Mouse (Mus musculus) E14TG2a.4 (cell line): ENCODE results near the gene Klra17.
"Not testable (repeated sequence)": the region's sequence is repeated elsewhere in the genome, so short reads cannot be mapped to it uniquely, and the experiment has no call there.

ENCODE experiments used
- H3K27me3 ChIP-seq: 2 replicates; pipeline ENCODE4 v1.6.1; 2014; ENCODE audit warnings: low read length, control low read depth; ENCODE audit not compliant: insufficient read depth
- H3K36me3 ChIP-seq: 2 replicates; pipeline ENCODE4 v1.6.1; 2014; ENCODE audit warnings: low read length, control low read depth; ENCODE audit not compliant: insufficient read depth
- H3K4me1 ChIP-seq: replicated peaks from 2 replicates; pipeline ENCODE4 v1.6.1; 2014; ENCODE audit warnings: low read depth, low read length, control low read depth
- H3K4me3 ChIP-seq: replicated peaks from 2 replicates; pipeline ENCODE4 v1.5.1; 2014; ENCODE audit warnings: mild to moderate bottlenecking, low read length
- H3K9me3 ChIP-seq: 2 replicates; pipeline ENCODE4 v1.6.1; 2014; ENCODE audit warnings: low read length, control low read depth
- CTCF ChIP-seq: conservative IDR thresholded peaks from 2 replicates; pipeline ENCODE4 v1.5.1; 2014; ENCODE audit warnings: low read length
- NANOG ChIP-seq: IDR thresholded peaks from 2 replicates; pipeline ENCODE4 v1.6.1; 2014; ENCODE audit warnings: borderline replicate concordance, low read length, mixed read lengths
- POU5F1 ChIP-seq: IDR thresholded peaks from 2 replicates; pipeline ENCODE4 v1.6.1; 2014; ENCODE audit warnings: low read length, borderline replicate concordance

Klra17 gene

GRCm38 (mm10) chr6:129876549-129876948, at the start of gene Klra17:
TSS of gene Klra17 (minus strand) at chr6:129876672.
- TF ChIP-seq CTCF = no peak
- no peak for TF ChIP-seq POU5F1
- no peak for TF ChIP-seq NANOG

GRCm38 (mm10) chr6:129917476-129917946, 41.0 kb upstream of the Klra17 start, which contains the start of gene Klra5:
TSS of gene Klra5 (minus strand) at chr6:129917650.
- not testable (repeated sequence) for H3K4me1 ChIP-seq, H3K27me3 ChIP-seq, H3K36me3 ChIP-seq, H3K4me3 ChIP-seq
- peaks cover 47% of the 10 kb centered on the region for H3K9me3 ChIP-seq

More at GRCm38 (mm10) chr6:129876549-129876948, at the start of gene Klra17:
- H3K4me1 ChIP-seq = no peaks in the 10 kb centered on the region
- no peaks in the 10 kb centered on the region for H3K27me3 ChIP-seq
- no peak within 1 kb of the TSS for H3K4me3 ChIP-seq
- no peaks in the 10 kb centered on the region for H3K36me3 ChIP-seq
- H3K9me3 ChIP-seq = peaks cover 9% of the 10 kb centered on the region

DNA sequence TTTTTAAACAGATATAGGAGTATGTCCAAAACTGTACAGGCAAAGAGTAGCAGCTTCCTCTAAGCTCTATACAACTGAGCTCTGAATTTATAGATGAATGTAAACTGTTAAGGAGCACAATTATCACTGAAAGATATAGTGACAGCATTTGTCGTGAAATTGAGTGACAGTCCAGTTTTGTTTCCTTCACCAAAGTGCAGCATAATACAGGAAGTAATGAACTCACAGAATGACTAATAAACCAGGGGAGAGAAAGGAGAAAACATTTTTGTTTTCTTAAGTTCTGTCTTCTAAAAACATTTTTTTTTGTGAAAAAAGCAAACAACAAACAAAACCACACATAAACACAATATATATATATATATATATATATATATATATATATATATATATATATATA, 40.5 kb upstream of the Klra17 start:
- Histone ChIP-seq H3K36me3 (no peaks in the 10 kb centered on the region), H3K4me1 (no peaks in the 10 kb centered on the region), H3K27me3 (no peaks in the 10 kb centered on the region), H3K9me3 (peaks cover 42% of the 10 kb centered on the region), H3K4me3 (no peak overlapping the region)
- TF ChIP-seq NANOG = no peak

- H3K36me3 ChIP-seq = no peaks in the 10 kb centered on the region
- peaks cover 5% of the 10 kb centered on the region for H3K9me3 ChIP-seq
- no peaks in the 10 kb centered on the region for H3K27me3 ChIP-seq
- H3K4me3 ChIP-seq = no peak overlapping the region
- no peaks in the 10 kb centered on the region for H3K4me1 ChIP-seq
- no peak for TF ChIP-seq POU5F1
- TF ChIP-seq CTCF = no peak
- TF ChIP-seq NANOG = no peak
Observed at GRCm38 (mm10) chr6:129882525-129882924, 6.1 kb upstream of the Klra17 start.

- H3K36me3 ChIP-seq, H3K4me1 ChIP-seq, H3K27me3 ChIP-seq, H3K9me3 ChIP-seq, H3K4me3 ChIP-seq: not testable (repeated sequence)
Observed at GRCm38 (mm10) chr6:129862349-129862748, 14.1 kb downstream of the Klra17 start, which contains the start of gene Gm17631. TSS of gene Gm17631 (plus strand) at chr6:129862649.

GRCm38 (mm10) chr6:129825559-129825958, 50.9 kb downstream of the Klra17 start:
- Histone ChIP-seq H3K4me3 (no peak overlapping the region), H3K4me1 (no peaks in the 10 kb centered on the region), H3K9me3 (peaks cover 66% of the 10 kb centered on the region), H3K36me3 (no peaks in the 10 kb centered on the region), H3K27me3 (no peaks in the 10 kb centered on the region)
- TF ChIP-seq NANOG (no peak), POU5F1 (no peak), CTCF (no peak)

- Histone ChIP-seq H3K27me3 (no peaks in the 10 kb centered on the region), H3K4me1 (no peaks in the 10 kb centered on the region), H3K9me3 (peaks cover 58% of the 10 kb centered on the region), H3K36me3 (no peaks in the 10 kb centered on the region), H3K4me3 (no peak overlapping the region)
- TF ChIP-seq NANOG (no peak), POU5F1 (no peak), CTCF (no peak)
Observed at GRCm38 (mm10) chr6:129824004-129824403, 52.5 kb downstream of the Klra17 start.

DNA sequence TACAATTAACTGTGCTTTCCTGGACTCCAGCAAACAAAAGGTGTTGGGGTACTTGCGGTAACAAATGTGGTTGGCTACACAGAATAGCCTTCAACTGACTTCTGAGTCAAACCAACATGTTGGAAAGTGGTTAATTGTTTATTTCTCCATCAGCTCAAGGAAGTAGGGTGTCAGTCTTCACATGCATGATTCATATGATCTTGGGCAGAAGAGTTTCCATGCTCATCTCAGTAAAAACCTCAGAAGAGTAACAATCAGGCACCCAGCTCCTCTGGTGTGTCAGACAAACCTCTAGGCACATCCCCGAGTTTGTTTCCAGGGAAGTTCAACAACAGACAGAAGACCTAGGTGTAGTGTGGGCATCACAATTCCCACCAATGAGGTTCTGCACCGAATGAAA, 58.7 kb downstream of the Klra17 start:
- H3K9me3 ChIP-seq = peaks cover 6% of the 10 kb centered on the region; the same call in 1 of the 2 replicates
- no peaks in the 10 kb centered on the region for H3K27me3 ChIP-seq
- no peaks in the 10 kb centered on the region for H3K4me1 ChIP-seq
- no peaks in the 10 kb centered on the region for H3K36me3 ChIP-seq
- H3K4me3 ChIP-seq = no peak overlapping the region
- no peak for TF ChIP-seq POU5F1
- no peak for TF ChIP-seq CTCF
- TF ChIP-seq NANOG = no peak

GRCm38 (mm10) chr6:129784170-129784569, 92.3 kb downstream of the Klra17 start, which contains the start of gene Gm156:
TSS of gene Gm156 (minus strand) at chr6:129784270.
- not testable (repeated sequence) for H3K27me3 ChIP-seq, H3K4me1 ChIP-seq, H3K9me3 ChIP-seq, H3K4me3 ChIP-seq, H3K36me3 ChIP-seq
